Mouse (Mus musculus) cerebellum, postnatal 36 days (tissue): ENCODE measurements at regions not wholly inside any gene's neighbourhood (a gene's known extent, or its start where the extent isn't known, plus 50 kb on each side); places are given as distances from the start of the nearest gene placed in this dataset.

ENCODE experiments used
- DNase-seq, 2 experiments: peaks; one replicate each; pipeline ENCODE4 v3.0.0; 2021 to 2022; ENCODE audit warnings: mixed read lengths in 2 of 2

GRCm38 (mm10) chr10:37438312-37438711 is 299.6 kb upstream of the Marcks start:
- no peak for DNase-seq

GRCm38 (mm10) chr10:37436849-37437248 is 298.1 kb upstream of the Marcks start:
- no peak for DNase-seq

- DNase-seq = no peak
Measured at GRCm38 (mm10) chr10:37434229-37434628, 295.5 kb upstream of the Marcks start.

- DNase-seq = no peak
Measured at GRCm38 (mm10) chr10:37423047-37423446, 284.3 kb upstream of the Marcks start.

GRCm38 (mm10) chr10:37422612-37423011 is 283.9 kb upstream of the Marcks start:
- no peak for DNase-seq

GRCm38 (mm10) chr10:37416321-37416720 is 277.6 kb upstream of the Marcks start:
- DNase-seq = no peak

GRCm38 (mm10) chr10:37412401-37412800 is 273.7 kb upstream of the Marcks start:
- no peak for DNase-seq

GRCm38 (mm10) chr10:37409749-37410148 is 271.0 kb upstream of the Marcks start:
- peak in 1 of 2 experiments; percentile 20 for DNase-seq

GRCm38 (mm10) chr10:37407487-37407886 is 268.8 kb upstream of the Marcks start:
- DNase-seq = no peak

- DNase-seq = no peak
Measured at GRCm38 (mm10) chr10:37404933-37405332, 266.2 kb upstream of the Marcks start.

GRCm38 (mm10) chr10:37404407-37404806 is 265.7 kb upstream of the Marcks start:
- DNase-seq = no peak

- DNase-seq = peak in 1 of 2 experiments; percentile 16
Measured at GRCm38 (mm10) chr10:37402376-37402775, 263.7 kb upstream of the Marcks start.

- peak; percentile 43 to 46 for DNase-seq
Measured at GRCm38 (mm10) chr10:37400991-37401390, 262.3 kb upstream of the Marcks start.

GRCm38 (mm10) chr10:37400379-37400778 is 261.7 kb upstream of the Marcks start:
- no peak for DNase-seq

GRCm38 (mm10) chr10:37397271-37397991 is 258.7 kb upstream of the Marcks start:
- peak; percentile 67 to 75 for DNase-seq

GRCm38 (mm10) chr10:37390011-37390410 is 251.3 kb upstream of the Marcks start:
- no peak for DNase-seq

GRCm38 (mm10) chr10:37386216-37386615 is 247.5 kb upstream of the Marcks start:
- DNase-seq = no peak

- no peak for DNase-seq
Measured at GRCm38 (mm10) chr10:37380024-37380423, 241.3 kb upstream of the Marcks start.

GRCm38 (mm10) chr10:37378002-37378702 is 239.4 kb upstream of the Marcks start:
- DNase-seq = no peak

- no peak for DNase-seq
Measured at GRCm38 (mm10) chr10:37377258-37378001, 238.7 kb upstream of the Marcks start.

GRCm38 (mm10) chr10:37376172-37376571 is 237.5 kb upstream of the Marcks start:
- DNase-seq = no peak

GRCm38 (mm10) chr10:37375648-37376047 is 236.9 kb upstream of the Marcks start:
- no peak for DNase-seq

- DNase-seq = no peak
Measured at GRCm38 (mm10) chr10:37368997-37369679, 230.4 kb upstream of the Marcks start.
